Mouse (Mus musculus) stomach, embryonic 16.5 days (tissue): ENCODE results near the gene Zfp444. TPM values are rescaled to one million over a fixed set of nuclear protein-coding genes. Genes with fewer than 3 reads are reported as not detected.
A peak's percentile ranks its signal among the peaks of the same experiment; 100 is the strongest.

ENCODE experiments used
- ATAC-seq: fragments of 200-750 bp; cut with Nextera tagmentation; 2 replicates; pipeline ENCODE4 v1.8.0; 2017; ENCODE audit warnings: moderate number of reproducible peaks, moderate TSS enrichment; ENCODE audit not compliant: insufficient read depth, low FRiP score
- H3K27ac ChIP-seq: fragments of 300-500 bp; sonication (generic); 2 replicates; pipeline ENCODE4 v1.5.1; 2014; ENCODE audit warnings: low read length
- H3K27me3 ChIP-seq: fragments of 300-500 bp; sonication (generic); 2 replicates; pipeline ENCODE4 v1.6.1; 2014; ENCODE audit warnings: low read length, control low read depth, mixed read lengths; ENCODE audit not compliant: control insufficient read depth, insufficient read depth
- H3K36me3 ChIP-seq: fragments of 300-500 bp; sonication (generic); 2 replicates; pipeline ENCODE4 v1.6.1; 2014; ENCODE audit warnings: low read length; ENCODE audit not compliant: control insufficient read depth, insufficient read depth
- H3K4me1 ChIP-seq: fragments of 300-500 bp; sonication (generic); 2 replicates; pipeline ENCODE4 v1.6.1; 2014; ENCODE audit warnings: low read length, control low read depth, mixed read lengths; ENCODE audit not compliant: control insufficient read depth, insufficient read depth
- H3K4me2 ChIP-seq: fragments of 300-500 bp; sonication (generic); 2 replicates; pipeline ENCODE4 v1.6.1; 2014; ENCODE audit warnings: low read depth, low read length, mixed read lengths
- H3K4me3 ChIP-seq: fragments of 300-500 bp; sonication (generic); replicated peaks from 2 replicates; pipeline ENCODE4 v1.5.1; 2014; ENCODE audit warnings: mild to moderate bottlenecking, low read length
- H3K9ac ChIP-seq: fragments of 300-500 bp; sonication (generic); 2 replicates; pipeline ENCODE4 v1.6.1; 2014; ENCODE audit warnings: low read length
- H3K9me3 ChIP-seq: fragments of 300-500 bp; sonication (generic); replicated peaks from 2 replicates; pipeline ENCODE4 v1.6.1; 2016; ENCODE audit warnings: low read length, control low read depth; ENCODE audit not compliant: control insufficient read depth
- WGBS: fragments of 180-500 bp; shearing (Covaris S2); extraction: QIAGEN DNeasy Blood & Tissue Kit; methylation state at CpG from one replicate; pipeline ENCODE4 v1.1.7; 2014; 5-methylcytosine and 5-hydroxymethylcytosine counted together
- polyA plus RNA-seq: library from polyadenylated mRNA; unstranded; fragments of >200 nt; fragmentation: Nextera tagmentation; extraction: Ambion mirVana; gene quantifications from 2 replicates; pipeline ENCODE4 v1.2.1, GENCODE M21; 2015

Gene Zfp444
- polyA plus RNA-seq, 1 experiment from 2014 or later: 32.7 TPM

DNA sequence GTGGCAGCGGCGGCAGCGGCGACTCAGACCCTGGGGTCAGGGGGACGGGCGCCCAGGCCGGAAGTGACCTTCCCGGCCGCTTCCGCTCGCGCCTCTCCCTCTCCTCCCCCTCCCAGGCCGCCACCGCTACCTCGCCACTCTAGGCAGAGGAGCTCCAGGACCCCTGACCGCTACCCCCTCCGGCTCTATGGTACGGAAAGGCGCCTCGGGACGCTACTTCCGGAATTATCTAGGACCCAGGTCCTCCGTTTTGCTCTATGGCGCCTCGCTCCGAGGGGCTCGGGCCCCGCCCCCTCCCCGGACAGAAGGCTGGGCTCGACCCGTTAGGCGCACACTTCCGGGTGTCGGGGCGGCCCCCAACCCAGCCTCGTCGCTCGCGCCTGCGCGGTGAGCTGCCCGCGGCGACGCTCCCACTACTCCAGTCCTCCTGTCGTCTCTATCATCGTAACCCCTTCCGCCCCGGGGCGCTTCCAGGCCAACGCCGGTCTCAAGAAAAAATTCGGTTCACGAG lies 16.1 kb upstream of the Zfp444 start, which contains the start of gene Zfp787:
Gene Zfp787 (minus strand): TSS at position 97 of the 511 bp plus-strand sequence.
- H3K27ac ChIP-seq: peak within 1 kb of the TSS; percentile 94
- H3K27me3 ChIP-seq: no peaks in the 10 kb centered on the region
- H3K4me2 ChIP-seq: peak within 1 kb of the TSS; percentile 75
- H3K4me1 ChIP-seq: peaks cover 33% of the 10 kb centered on the region
- H3K9me3 ChIP-seq: no peaks in the 10 kb centered on the region
- no peaks in the 10 kb centered on the region for H3K36me3 ChIP-seq
- peak within 1 kb of the TSS; percentile 92 for H3K9ac ChIP-seq
- peak within 1 kb of the TSS; percentile 71 for H3K4me3 ChIP-seq
- under 1% methylated on average over 45 of the region's 54 CpGs for WGBS
- ATAC-seq: peak; percentile 96

DNA sequence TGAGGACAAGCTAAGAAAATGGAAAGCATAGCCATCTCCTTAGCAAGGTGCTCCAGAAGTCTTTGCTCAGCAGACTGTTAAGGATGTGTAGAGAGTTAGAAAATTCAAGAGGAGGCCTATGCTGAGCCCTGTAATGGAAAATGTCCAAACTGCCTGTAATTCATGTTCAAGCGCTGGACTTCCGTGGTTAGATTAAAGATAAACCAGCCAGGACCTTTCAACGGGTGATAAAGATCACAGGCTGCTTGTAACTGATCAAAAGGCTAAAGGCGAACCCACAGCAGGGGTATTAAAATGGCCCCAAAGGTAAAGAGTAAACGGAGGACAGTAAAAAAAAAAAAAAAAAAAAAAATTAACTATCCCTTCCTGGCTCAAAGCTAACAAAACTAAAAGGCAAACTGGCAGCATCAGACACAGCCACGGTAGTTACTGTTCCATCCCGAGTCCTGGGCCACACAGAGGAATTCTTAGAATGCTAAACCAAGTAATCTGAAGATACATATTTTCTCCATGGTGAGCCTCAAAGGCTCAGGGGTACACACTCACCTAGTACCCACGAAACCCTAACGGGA lies 15.0 kb upstream of the Zfp444 start:
- H3K9me3 ChIP-seq: no peaks in the 10 kb centered on the region
- no peak for ATAC-seq
- no peaks in the 10 kb centered on the region for H3K36me3 ChIP-seq
- WGBS: 43% methylated on average over 9 of the region's 9 CpGs
- H3K27me3 ChIP-seq: no peaks in the 10 kb centered on the region
- peaks cover 24% of the 10 kb centered on the region for H3K4me1 ChIP-seq
- H3K9ac ChIP-seq: peak overlapping the region; percentile 92
- H3K27ac ChIP-seq: peak overlapping the region; percentile 94
- peak overlapping the region; percentile 75 for H3K4me2 ChIP-seq
- peak overlapping the region; percentile 71 for H3K4me3 ChIP-seq

DNA sequence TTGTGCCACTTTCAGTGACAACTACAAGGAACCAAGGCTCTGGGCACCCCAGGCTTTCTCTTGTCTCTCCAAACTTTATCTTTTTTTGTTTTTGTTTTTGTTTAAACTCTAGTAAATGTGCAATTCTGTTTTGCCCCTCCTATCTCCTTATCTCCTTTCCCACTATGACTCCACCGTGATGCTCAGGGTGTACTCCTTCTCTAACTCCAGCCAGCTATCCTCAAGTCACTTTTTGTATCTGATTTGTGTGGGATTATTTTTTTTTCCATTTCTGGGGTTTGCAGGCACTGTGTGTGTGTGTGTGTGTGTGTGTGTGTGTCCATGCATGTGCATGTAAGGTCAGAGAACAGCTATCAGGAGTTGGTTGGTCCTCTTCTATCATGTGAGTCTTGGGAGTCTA lies 14.5 kb upstream of the Zfp444 start:
- Histone ChIP-seq H3K27ac (no peak overlapping the region), H3K4me1 (peaks cover 21% of the 10 kb centered on the region), H3K9me3 (no peaks in the 10 kb centered on the region), H3K36me3 (no peaks in the 10 kb centered on the region), H3K9ac (no peak overlapping the region), H3K4me2 (no peak overlapping the region), H3K4me3 (no peak overlapping the region), H3K27me3 (no peaks in the 10 kb centered on the region)
- no peak for ATAC-seq
- WGBS: 59% methylated on average over 1 of the region's 1 CpGs

DNA sequence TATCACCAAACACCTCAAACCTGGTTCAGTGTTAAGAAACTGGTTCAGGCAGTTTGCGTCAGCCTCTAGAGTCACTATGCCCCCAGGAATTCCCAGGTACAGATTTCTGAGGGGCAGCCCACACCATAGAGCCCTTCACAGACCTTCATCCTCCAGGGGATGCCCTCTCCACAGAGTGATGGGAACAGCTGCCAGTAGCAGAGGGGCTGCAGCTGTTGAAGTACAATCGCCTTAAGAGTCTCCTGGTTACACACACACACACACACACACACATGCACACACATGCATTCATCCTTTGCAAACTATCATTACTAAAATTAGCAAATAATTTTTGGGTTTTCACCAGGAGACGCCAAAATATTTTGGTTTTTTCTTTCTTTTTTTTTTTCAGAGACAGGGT lies 12.4 kb upstream of the Zfp444 start:
- Histone ChIP-seq H3K27ac (0 out of 2 replicates have a peak overlapping the region, but pooled peaks have one; percentile 27), H3K9ac (no peak overlapping the region)
- WGBS: 74% methylated on average over 3 of the region's 3 CpGs

DNA sequence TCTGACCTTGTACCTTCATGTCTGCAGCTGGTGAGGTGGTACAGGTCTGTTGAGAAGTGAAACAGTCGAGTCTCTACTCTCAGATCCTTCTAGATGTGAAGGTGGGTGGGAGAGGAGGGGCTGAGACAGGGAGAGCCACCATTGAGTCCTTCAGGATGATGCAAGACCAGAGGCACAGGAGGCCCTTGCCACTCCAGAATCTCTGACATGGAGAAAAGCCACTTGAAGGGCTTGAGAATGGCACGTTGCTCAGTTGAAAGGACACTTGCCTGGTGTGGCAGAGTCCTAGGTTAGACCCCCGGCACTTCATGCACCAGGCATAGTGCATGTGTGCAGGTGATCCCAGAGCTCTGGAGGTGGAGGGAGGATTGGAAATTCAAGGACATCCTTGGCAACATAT lies 10.5 kb upstream of the Zfp444 start:
- Histone ChIP-seq H3K4me2 (no peak overlapping the region), H3K4me1 (peaks cover 5% of the 10 kb centered on the region), H3K9ac (no peak overlapping the region), H3K27me3 (no peaks in the 10 kb centered on the region), H3K9me3 (no peaks in the 10 kb centered on the region), H3K27ac (no peak overlapping the region), H3K36me3 (no peaks in the 10 kb centered on the region), H3K4me3 (no peak overlapping the region)
- ATAC-seq: no peak
- WGBS: 52% methylated on average over 3 of the region's 3 CpGs

More for the DNA sequence above, 12.4 kb upstream of the Zfp444 start:
- no peak overlapping the region for H3K4me2 ChIP-seq
- no peaks in the 10 kb centered on the region for H3K27me3 ChIP-seq
- H3K9me3 ChIP-seq: no peaks in the 10 kb centered on the region
- H3K36me3 ChIP-seq: no peaks in the 10 kb centered on the region
- H3K4me3 ChIP-seq: no peak overlapping the region
- H3K4me1 ChIP-seq: peaks cover 10% of the 10 kb centered on the region
- ATAC-seq: no peak

DNA sequence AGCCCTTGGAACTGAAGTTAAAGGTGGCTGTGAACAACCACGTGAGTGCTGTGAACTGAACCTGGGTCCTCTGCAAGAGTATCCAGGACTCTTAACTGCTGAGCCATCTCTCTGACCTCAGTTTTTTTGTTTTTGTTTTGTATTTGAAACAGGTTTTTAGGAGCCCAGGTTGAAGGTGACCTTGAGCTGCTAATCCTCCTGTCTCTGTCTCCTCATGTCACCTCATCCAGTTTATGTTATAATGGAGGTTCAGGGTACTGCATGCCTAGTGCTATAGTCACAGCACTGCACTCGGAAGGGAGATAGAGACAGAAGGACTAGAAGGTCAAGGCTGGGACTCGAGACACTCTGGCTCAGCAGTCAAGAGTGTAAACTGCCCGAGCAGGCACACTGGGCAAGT lies 9.9 kb upstream of the Zfp444 start:
- H3K27me3 ChIP-seq: no peaks in the 10 kb centered on the region
- no peak for ATAC-seq
- no peaks in the 10 kb centered on the region for H3K4me1 ChIP-seq
- H3K4me3 ChIP-seq: no peak overlapping the region
- no peak overlapping the region for H3K27ac ChIP-seq
- no peaks in the 10 kb centered on the region for H3K9me3 ChIP-seq
- H3K36me3 ChIP-seq: no peaks in the 10 kb centered on the region
- no peak overlapping the region for H3K9ac ChIP-seq
- no peak overlapping the region for H3K4me2 ChIP-seq
- 77% methylated on average over 4 of the region's 4 CpGs for WGBS

DNA sequence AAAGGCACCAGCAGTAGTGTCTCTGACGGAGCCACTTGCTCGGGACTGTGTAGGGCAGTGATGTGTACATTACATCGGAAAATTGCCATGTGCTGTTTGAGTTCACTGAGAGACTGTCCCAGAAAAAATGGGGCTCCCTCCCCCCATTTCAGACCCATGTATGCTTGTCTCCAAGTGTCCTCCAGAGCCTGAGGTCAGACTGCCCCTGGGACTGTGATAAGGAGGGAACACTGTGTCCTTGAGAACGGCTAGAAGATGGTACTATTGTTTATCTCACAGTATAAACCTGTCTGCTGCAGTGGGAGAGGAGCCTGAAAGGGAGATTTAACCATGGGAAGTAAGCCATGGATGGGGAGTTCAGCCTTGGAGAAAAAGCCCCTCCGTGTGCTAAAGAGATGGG lies 7.4 kb upstream of the Zfp444 start:
- no peaks in the 10 kb centered on the region for H3K36me3 ChIP-seq
- no peak overlapping the region for H3K27ac ChIP-seq
- H3K4me3 ChIP-seq: no peak overlapping the region
- WGBS: 42% methylated on average over 5 of the region's 5 CpGs
- no peak overlapping the region for H3K4me2 ChIP-seq
- H3K9ac ChIP-seq: no peak overlapping the region
- ATAC-seq: no peak
- no peaks in the 10 kb centered on the region for H3K9me3 ChIP-seq
- H3K27me3 ChIP-seq: no peaks in the 10 kb centered on the region
- H3K4me1 ChIP-seq: no peaks in the 10 kb centered on the region

DNA sequence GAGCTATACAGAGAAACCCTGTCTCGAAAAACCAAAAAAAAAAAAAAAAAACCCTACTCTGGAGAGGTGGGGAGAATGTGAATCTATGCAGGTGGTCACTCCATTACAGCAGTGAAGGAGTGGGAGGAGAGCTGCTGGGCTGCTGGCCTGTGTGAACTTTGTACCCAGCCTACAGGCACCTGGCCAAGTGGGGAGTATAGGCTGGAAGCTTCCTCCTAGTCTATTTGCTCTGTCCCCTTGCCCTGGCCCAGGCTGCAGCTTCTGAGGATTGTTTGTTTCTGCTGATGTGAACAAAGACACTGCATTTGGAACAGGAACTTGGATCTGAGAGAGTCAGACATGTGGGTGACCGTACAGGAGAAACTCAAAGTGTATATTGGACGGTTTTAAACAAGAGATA lies 2.6 kb upstream of the Zfp444 start:
- no peaks in the 10 kb centered on the region for H3K27me3 ChIP-seq
- H3K4me1 ChIP-seq: peaks cover 7% of the 10 kb centered on the region; the same call in 1 of the 2 replicates
- peak overlapping the region; percentile 79 for H3K27ac ChIP-seq
- no peak overlapping the region for H3K4me2 ChIP-seq
- no peak overlapping the region for H3K9ac ChIP-seq
- WGBS: 49% methylated on average over 3 of the region's 3 CpGs
- H3K36me3 ChIP-seq: no peaks in the 10 kb centered on the region
- peak; percentile 45 for ATAC-seq
- no peaks in the 10 kb centered on the region for H3K9me3 ChIP-seq
- H3K4me3 ChIP-seq: no peak overlapping the region

DNA sequence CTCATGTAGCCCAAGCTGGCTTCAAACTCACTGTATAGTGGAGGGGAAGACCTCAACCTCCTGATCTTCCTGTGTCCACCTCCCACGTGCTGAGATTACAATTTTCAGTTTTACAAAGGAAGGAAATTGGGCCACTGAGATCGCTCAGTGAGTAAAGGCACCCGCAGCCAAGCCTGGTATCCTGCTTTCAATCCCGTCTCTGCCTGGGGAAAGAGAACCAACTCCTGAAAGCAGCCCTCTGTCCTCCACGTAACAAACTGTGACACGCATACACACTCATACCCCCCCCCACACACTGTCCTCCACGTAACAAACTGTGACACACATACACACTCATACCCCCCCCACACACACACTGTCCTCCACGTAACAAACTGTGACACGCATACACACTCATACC lies 1.6 kb upstream of the Zfp444 start:
- H3K4me2 ChIP-seq: no peak overlapping the region
- peaks cover 7% of the 10 kb centered on the region; the same call in 1 of the 2 replicates for H3K4me1 ChIP-seq
- no peaks in the 10 kb centered on the region for H3K9me3 ChIP-seq
- H3K9ac ChIP-seq: no peak overlapping the region
- no peak overlapping the region; the same call in 1 of the 2 replicates for H3K27ac ChIP-seq
- ATAC-seq: no peak
- H3K27me3 ChIP-seq: no peaks in the 10 kb centered on the region
- WGBS: 73% methylated on average over 9 of the region's 9 CpGs
- H3K4me3 ChIP-seq: no peak overlapping the region
- H3K36me3 ChIP-seq: no peaks in the 10 kb centered on the region
